Mouse (Mus musculus) neural tube, embryonic 14.5 days (tissue): ENCODE measurements around the gene Zfp362. TPM values are rescaled to one million over a fixed set of nuclear protein-coding genes. Genes with fewer than 3 reads are reported as not detected.

ENCODE experiments used
- ATAC-seq: fragments of 200-750 bp; cut with Nextera tagmentation; 2 replicates; pipeline ENCODE4 v1.8.0; 2017; ENCODE audit warnings: low read depth, mild to moderate bottlenecking, moderate TSS enrichment, moderate library complexity
- H3K27ac ChIP-seq: fragments of 300-500 bp; sonication (generic); 2 replicates; pipeline ENCODE4 v1.5.1; 2014; ENCODE audit warnings: low read depth, mild to moderate bottlenecking, control low read depth, low read length, moderate library complexity, mixed read lengths
- H3K27me3 ChIP-seq: fragments of 300-500 bp; sonication (generic); 2 replicates; pipeline ENCODE4 v1.6.1; 2014; ENCODE audit warnings: low read length; ENCODE audit not compliant: control insufficient read depth, insufficient read depth
- H3K36me3 ChIP-seq: fragments of 300-500 bp; sonication (generic); 2 replicates; pipeline ENCODE4 v1.6.1; 2014; ENCODE audit warnings: low read length, mixed read lengths; ENCODE audit not compliant: control insufficient read depth, insufficient read depth
- H3K4me1 ChIP-seq: fragments of 300-500 bp; sonication (generic); 2 replicates; pipeline ENCODE4 v1.6.1; 2014; ENCODE audit warnings: low read length; ENCODE audit not compliant: control insufficient read depth, insufficient read depth
- H3K4me2 ChIP-seq: fragments of 300-500 bp; sonication (generic); 2 replicates; pipeline ENCODE4 v1.6.1; 2014; ENCODE audit warnings: mild to moderate bottlenecking, low read depth, low read length, control low read depth
- H3K4me3 ChIP-seq: fragments of 300-500 bp; sonication (generic); 2 replicates; pipeline ENCODE4 v1.5.1; 2014; ENCODE audit warnings: low read depth, low read length, control low read depth, mixed read lengths
- H3K9ac ChIP-seq: fragments of 300-500 bp; sonication (generic); replicated peaks from 2 replicates; pipeline ENCODE4 v1.6.1; 2014; ENCODE audit warnings: low read depth, mild to moderate bottlenecking, control low read depth, low read length, mixed read lengths
- H3K9me3 ChIP-seq: fragments of 300-500 bp; sonication (generic); 2 replicates; pipeline ENCODE4 v1.6.1; 2016; ENCODE audit warnings: low read length; ENCODE audit not compliant: control insufficient read depth
- WGBS: fragments of 180-500 bp; shearing (Covaris S2); extraction: QIAGEN DNeasy Blood & Tissue Kit; methylation state at CpG from one replicate; pipeline ENCODE4 v1.1.7; 2014; 5-methylcytosine and 5-hydroxymethylcytosine counted together
- polyA plus RNA-seq: library from polyadenylated mRNA; unstranded; fragments of >200 nt; fragmentation: Nextera tagmentation; extraction: Ambion mirVana; gene quantifications from 2 replicates; pipeline ENCODE4 v1.2.1, GENCODE M21; 2014

The Zfp362 gene
- polyA plus RNA-seq, 1 experiment from 2014 or later = 26.2 TPM

DNA sequence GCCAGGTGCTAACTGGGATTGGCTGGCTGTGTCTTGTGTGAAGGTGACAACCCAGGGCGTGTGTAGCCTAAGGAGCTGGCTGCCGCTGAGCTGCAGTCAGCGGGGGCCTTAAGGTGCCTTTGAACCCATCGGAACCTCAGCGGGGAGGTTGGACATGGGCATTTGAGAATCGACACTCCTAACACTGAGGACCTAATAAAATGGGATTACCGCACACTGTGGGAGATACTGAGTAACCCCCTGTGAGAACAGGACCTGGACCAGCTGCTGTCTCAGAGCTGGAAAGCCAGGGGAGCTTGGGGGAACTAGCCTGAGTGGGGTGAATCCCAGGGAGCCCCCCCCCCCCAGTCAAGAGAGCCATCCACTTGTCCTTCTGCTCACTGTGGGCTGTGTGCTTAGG is 52.3 kb downstream of the Zfp362 start:
- ATAC-seq = no peak
- H3K4me1 ChIP-seq = no peaks in the 10 kb centered on the region
- no peaks in the 10 kb centered on the region for H3K27me3 ChIP-seq
- no peak overlapping the region for H3K9ac ChIP-seq
- H3K36me3 ChIP-seq = peaks cover 51% of the 10 kb centered on the region
- 87% methylated on average over 7 of the region's 7 CpGs for WGBS
- H3K4me3 ChIP-seq = no peak overlapping the region
- H3K9me3 ChIP-seq = no peaks in the 10 kb centered on the region
- no peak overlapping the region for H3K4me2 ChIP-seq
- no peak overlapping the region for H3K27ac ChIP-seq

DNA sequence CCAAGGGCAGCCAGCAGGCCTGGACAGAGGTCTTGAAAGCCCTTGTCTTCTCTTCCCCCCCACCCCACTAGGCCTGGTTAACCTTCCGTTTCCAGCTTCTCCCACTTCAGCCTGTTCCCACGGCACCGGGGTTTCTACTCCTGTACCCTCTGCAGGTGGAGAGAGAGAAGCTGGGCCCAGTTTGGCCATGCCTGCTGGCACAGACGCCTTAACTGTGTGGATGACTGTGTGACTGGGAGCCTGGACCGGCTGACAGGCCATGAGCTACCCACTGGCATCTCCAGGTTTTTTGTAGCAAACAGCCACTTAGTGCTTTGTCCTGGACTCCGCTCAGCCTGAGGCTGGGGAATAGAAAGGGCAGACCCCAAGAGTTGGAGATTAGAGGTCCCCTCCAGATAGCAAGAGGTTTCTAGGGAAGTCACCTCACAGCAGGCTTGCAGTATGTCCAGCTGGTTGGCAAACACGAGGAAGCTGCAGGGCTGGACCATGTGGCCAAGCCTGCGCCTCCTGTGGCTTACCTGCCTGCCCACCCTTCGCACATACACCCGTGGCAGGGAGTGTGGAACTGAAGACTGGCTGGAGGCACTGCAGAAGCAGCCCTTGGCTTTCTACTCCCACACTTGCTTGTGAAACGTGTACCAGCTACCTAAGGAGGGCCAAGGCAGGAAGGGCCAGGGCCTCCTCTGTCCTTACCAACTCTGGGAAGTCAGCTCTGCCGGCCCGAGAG is 53.7 kb downstream of the Zfp362 start:
- ATAC-seq = no peak
- Histone ChIP-seq H3K27ac (no peak overlapping the region), H3K9ac (no peak overlapping the region), H3K4me3 (no peak overlapping the region), H3K9me3 (no peaks in the 10 kb centered on the region), H3K4me2 (no peak overlapping the region), H3K36me3 (peaks cover 65% of the 10 kb centered on the region), H3K27me3 (no peaks in the 10 kb centered on the region), H3K4me1 (no peaks in the 10 kb centered on the region)
- WGBS = 92% methylated on average over 13 of the region's 13 CpGs

DNA sequence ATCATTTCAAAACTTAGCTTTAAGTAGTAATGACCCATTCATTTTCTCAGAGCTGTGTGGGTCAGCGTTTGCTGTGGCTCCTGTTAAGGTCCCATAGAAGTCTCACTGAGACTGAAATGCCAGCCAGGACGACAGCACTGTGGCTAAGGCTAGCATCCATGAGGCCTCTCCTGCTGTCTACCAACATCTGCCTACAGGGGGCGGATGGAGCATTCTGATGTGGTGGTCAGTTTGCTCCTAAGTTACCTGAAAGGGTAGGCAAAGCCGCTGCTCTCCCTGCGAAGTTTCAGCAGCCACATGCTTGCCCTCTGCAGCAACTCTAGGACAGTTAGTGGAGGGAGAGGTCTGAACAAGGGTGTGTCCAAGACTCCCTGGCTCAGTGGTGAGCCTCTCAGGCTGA is 54.8 kb downstream of the Zfp362 start:
- H3K4me1 ChIP-seq = no peaks in the 10 kb centered on the region
- no peaks in the 10 kb centered on the region for H3K27me3 ChIP-seq
- H3K9me3 ChIP-seq = no peaks in the 10 kb centered on the region
- no peak overlapping the region for H3K4me2 ChIP-seq
- 72% methylated on average over 5 of the region's 5 CpGs for WGBS
- H3K9ac ChIP-seq = no peak overlapping the region
- H3K36me3 ChIP-seq = peaks cover 77% of the 10 kb centered on the region
- no peak overlapping the region for H3K27ac ChIP-seq
- ATAC-seq = no peak
- H3K4me3 ChIP-seq = no peak overlapping the region

DNA sequence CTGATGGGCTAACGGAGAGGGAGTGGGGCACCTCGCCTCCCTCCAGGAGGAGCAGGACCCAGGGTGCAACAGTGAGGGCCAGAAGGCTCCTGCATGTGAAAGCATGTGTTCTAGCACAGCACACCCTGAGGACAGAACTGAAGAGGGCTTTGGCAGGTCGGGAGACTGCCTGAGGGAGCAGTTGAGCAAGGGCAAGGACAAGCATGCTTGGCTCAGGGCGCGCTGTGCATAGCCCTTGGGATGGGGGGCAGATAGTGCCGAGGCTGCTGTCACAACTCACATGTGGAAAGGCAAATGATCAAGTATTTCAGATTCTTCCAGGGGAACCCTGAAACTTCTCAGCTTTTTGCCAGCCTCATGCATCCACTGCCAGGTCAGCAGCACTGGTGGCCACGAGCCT is 57.5 kb downstream of the Zfp362 start:
- Histone ChIP-seq H3K4me1 (no peaks in the 10 kb centered on the region), H3K27me3 (no peaks in the 10 kb centered on the region), H3K4me2 (no peak overlapping the region), H3K9ac (no peak overlapping the region), H3K27ac (no peak overlapping the region), H3K4me3 (no peak overlapping the region), H3K9me3 (no peaks in the 10 kb centered on the region), H3K36me3 (peaks cover 99% of the 10 kb centered on the region)
- no peak for ATAC-seq
- 94% methylated on average over 7 of the region's 7 CpGs for WGBS

DNA sequence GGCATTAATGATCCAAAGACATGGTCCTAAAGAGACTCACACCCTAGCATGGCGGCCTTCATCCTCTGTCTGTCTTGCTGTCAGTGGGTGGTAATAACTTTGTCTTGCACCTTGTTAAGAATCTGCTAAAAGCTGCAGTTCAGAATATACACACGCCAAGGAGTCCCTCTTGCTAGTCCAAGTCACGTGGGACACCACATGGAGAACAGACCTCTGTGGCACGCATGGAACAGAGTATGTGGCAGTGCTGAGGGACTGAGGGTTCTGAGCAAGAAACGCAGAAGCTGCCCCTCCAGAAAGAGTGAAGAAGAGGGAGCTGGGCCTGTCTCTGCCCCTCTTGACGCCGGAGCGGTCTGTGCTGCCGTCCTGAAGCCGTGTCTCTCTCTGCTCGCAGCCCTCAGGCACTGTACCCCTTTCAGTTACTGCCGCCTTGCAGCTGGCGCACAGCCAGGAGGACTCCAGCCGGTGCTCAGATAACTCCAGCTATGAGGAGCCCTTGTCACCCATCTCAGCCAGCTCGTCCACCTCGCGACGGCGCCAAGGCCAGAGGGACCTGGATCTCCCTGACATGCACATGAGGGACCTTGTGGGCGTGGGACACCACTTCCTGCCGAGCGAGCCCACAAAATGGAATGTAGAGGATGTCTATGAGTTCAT is 58.1 kb downstream of the Zfp362 start:
- Histone ChIP-seq H3K4me2 (no peak overlapping the region), H3K36me3 (peaks cover 95% of the 10 kb centered on the region), H3K4me1 (no peaks in the 10 kb centered on the region), H3K27me3 (no peaks in the 10 kb centered on the region), H3K27ac (no peak overlapping the region), H3K9ac (no peak overlapping the region), H3K4me3 (no peak overlapping the region), H3K9me3 (no peaks in the 10 kb centered on the region)
- no peak for ATAC-seq
- WGBS = 69% methylated on average over 22 of the region's 22 CpGs

GRCm38 (mm10) chr4:128745160-128745559 is 60.7 kb downstream of the Zfp362 start:
- Histone ChIP-seq H3K4me2 (no peak overlapping the region), H3K27ac (no peak overlapping the region), H3K36me3 (peaks cover 70% of the 10 kb centered on the region), H3K9ac (no peak overlapping the region), H3K4me3 (no peak overlapping the region), H3K4me1 (peaks cover 3% of the 10 kb centered on the region; the same call in 1 of the 2 replicates), H3K9me3 (no peaks in the 10 kb centered on the region), H3K27me3 (no peaks in the 10 kb centered on the region)
- no peak for ATAC-seq
- 93% methylated on average over 8 of the region's 8 CpGs for WGBS

GRCm38 (mm10) chr4:128743031-128743626 is 62.7 kb downstream of the Zfp362 start:
- H3K4me1 ChIP-seq = peaks cover 7% of the 10 kb centered on the region
- H3K27ac ChIP-seq = no peak overlapping the region
- no peak overlapping the region for H3K4me3 ChIP-seq
- peaks cover 49% of the 10 kb centered on the region for H3K36me3 ChIP-seq
- no peak for ATAC-seq
- no peak overlapping the region for H3K4me2 ChIP-seq
- no peaks in the 10 kb centered on the region for H3K9me3 ChIP-seq
- H3K9ac ChIP-seq = no peak overlapping the region
- H3K27me3 ChIP-seq = no peaks in the 10 kb centered on the region
- 73% methylated on average over 12 of the region's 12 CpGs for WGBS

DNA sequence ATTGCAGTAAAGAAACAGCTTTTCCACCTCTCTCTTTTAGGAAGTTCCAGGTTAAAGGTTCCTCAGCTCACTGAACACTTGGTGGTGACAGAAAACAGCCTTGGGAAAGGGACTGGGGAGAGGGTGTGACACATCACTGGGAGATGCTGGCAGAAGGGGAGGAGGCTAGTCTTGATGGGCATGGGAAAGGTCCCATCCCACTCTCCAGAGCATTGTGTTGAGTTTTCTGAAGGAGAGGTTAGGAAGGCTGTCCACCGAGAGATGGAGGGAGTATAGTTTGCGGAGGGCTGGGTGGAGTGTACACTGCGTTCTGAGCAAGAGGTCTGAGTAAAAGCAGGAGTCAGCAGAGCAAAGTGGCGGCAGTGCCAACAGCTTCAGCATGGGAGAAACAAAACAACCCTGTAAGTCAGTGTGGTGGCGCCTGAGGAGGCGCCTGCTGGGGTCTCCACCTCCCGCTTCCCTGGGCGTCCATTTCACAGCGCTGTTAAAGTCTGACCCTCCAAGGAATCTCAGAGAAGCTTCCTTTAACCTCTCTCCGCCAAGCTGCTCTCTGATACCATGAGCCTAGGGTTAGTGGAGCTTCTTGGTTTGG is 63.4 kb downstream of the Zfp362 start:
- WGBS = 51% methylated on average over 10 of the region's 10 CpGs
- Histone ChIP-seq H3K4me3 (no peak overlapping the region), H3K9ac (no peak overlapping the region), H3K36me3 (peaks cover 43% of the 10 kb centered on the region), H3K9me3 (no peaks in the 10 kb centered on the region), H3K27ac (no peak overlapping the region), H3K4me1 (peaks cover 12% of the 10 kb centered on the region), H3K27me3 (no peaks in the 10 kb centered on the region), H3K4me2 (no peak overlapping the region)
- no peak for ATAC-seq

DNA sequence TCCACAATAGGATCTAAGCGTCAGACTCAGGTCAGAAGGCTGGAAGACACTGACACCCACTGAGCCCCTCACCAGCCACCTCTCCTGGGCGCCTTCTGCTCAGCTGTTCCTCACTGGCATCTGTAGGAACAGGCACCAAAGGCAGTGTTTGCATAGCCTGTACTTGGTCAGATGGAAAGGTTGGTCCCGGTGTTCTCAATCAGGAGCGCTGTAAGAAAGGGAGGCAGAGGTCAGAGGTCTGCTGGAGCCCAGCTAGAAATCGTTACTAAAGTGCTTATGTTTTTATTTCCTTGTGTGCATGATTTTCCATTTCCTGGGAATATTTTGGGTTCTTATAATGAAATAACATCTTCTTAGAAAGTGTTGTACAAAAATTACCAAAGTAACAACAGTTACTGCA is 63.9 kb downstream of the Zfp362 start:
- Histone ChIP-seq H3K27ac (no peak overlapping the region), H3K9me3 (no peaks in the 10 kb centered on the region), H3K27me3 (no peaks in the 10 kb centered on the region), H3K36me3 (peaks cover 37% of the 10 kb centered on the region), H3K9ac (no peak overlapping the region), H3K4me3 (no peak overlapping the region), H3K4me1 (peaks cover 17% of the 10 kb centered on the region), H3K4me2 (no peak overlapping the region)
- ATAC-seq = no peak
- WGBS = 59% methylated on average over 5 of the region's 5 CpGs
